Mouse (Mus musculus) megakaryocyte, adult 5-6 weeks (primary cell): Measurements from ENCODE around the gene Nprl3. TPM values are rescaled to one million over a fixed set of nuclear protein-coding genes. Genes with fewer than 3 reads are reported as not detected.
"Not testable (repeated sequence)": the region's sequence is repeated elsewhere in the genome, so short reads cannot be mapped to it uniquely, and the experiment has no call there.

ENCODE experiments used
- ATAC-seq: 2 replicates; pipeline ENCODE4 v1.8.0; 2016; ENCODE audit warnings: mild to moderate bottlenecking, inconsistent platforms; ENCODE audit not compliant: poor library complexity, severe bottlenecking
- total RNA-seq, 2 experiments: library from RNA; stranded (forward) in 1 of 2; stranded (reverse) in 1 of 2; fragments of 153-499, 151-499 nt in 1 of 2; fragments of 221-1000, 200-1000 nt in 1 of 2; gene quantifications; 2 replicates each; pipeline versions ENCODE4 v1.2.3 to v1.2.4; 2015 to 2017

Gene Nprl3
- total RNA-seq (2015) (6.6 and 10.7 TPM in 2 replicates), total RNA-seq (2017) (9.5 and 11.9 TPM in 2 replicates)

GRCm38 (mm10) chr11:32267188-32267884 lies at the start of gene Nprl3:
Gene Nprl3 (minus strand): TSS chr11:32267707.
- peak; percentile 95 for ATAC-seq

- ATAC-seq: no peak
Observed at GRCm38 (mm10) chr11:32316009-32316408, 48.5 kb upstream of the Nprl3 start.

- no peak for ATAC-seq
Observed at GRCm38 (mm10) chr11:32309928-32310327, 42.4 kb upstream of the Nprl3 start.

GRCm38 (mm10) chr11:32309446-32309845 lies 41.9 kb upstream of the Nprl3 start:
- no peak for ATAC-seq

- no peak for ATAC-seq
Observed at GRCm38 (mm10) chr11:32307006-32307405, 39.5 kb upstream of the Nprl3 start.

GRCm38 (mm10) chr11:32303455-32303854 lies 35.9 kb upstream of the Nprl3 start:
- no peak for ATAC-seq

GRCm38 (mm10) chr11:32302824-32303419 lies 35.4 kb upstream of the Nprl3 start:
- ATAC-seq: no peak

GRCm38 (mm10) chr11:32301506-32301905 lies 34.0 kb upstream of the Nprl3 start:
- ATAC-seq: no peak

GRCm38 (mm10) chr11:32300279-32301267 lies 33.1 kb upstream of the Nprl3 start:
- ATAC-seq: peak; percentile 36

GRCm38 (mm10) chr11:32299865-32300264 lies 32.4 kb upstream of the Nprl3 start, which contains the start of gene Hbq1a:
Gene Hbq1a (plus strand): TSS chr11:32300069.
- peak; percentile 77 for ATAC-seq

GRCm38 (mm10) chr11:32298532-32298918 lies 31.0 kb upstream of the Nprl3 start:
- no peak for ATAC-seq

GRCm38 (mm10) chr11:32297866-32298531 lies 30.5 kb upstream of the Nprl3 start:
- no peak for ATAC-seq

GRCm38 (mm10) chr11:32297417-32297816 lies 29.9 kb upstream of the Nprl3 start:
- ATAC-seq: not testable (repeated sequence)

- peak; percentile 54 for ATAC-seq
Observed at GRCm38 (mm10) chr11:32296203-32296602, 28.7 kb upstream of the Nprl3 start, which contains the start of gene Hba-a2. Gene Hba-a2 (plus strand): TSS chr11:32296489.

- ATAC-seq: not testable (repeated sequence)
Observed at GRCm38 (mm10) chr11:32293479-32293878, 26.0 kb upstream of the Nprl3 start.

GRCm38 (mm10) chr11:32292819-32293218 lies 25.3 kb upstream of the Nprl3 start:
- not testable (repeated sequence) for ATAC-seq

- no peak for ATAC-seq
Observed at GRCm38 (mm10) chr11:32287493-32287825, 20.0 kb upstream of the Nprl3 start.

GRCm38 (mm10) chr11:32286695-32287492 lies 19.4 kb upstream of the Nprl3 start, which contains the start of gene Hbq1b:
Gene Hbq1b (plus strand): TSS chr11:32286965.
- ATAC-seq: peak; percentile 73

- ATAC-seq: not testable (repeated sequence)
Observed at GRCm38 (mm10) chr11:32285887-32286286, 18.4 kb upstream of the Nprl3 start.
